Mouse (Mus musculus): Measurements from ENCODE around the gene Gm3417. TPM values are rescaled to one million over a fixed set of nuclear protein-coding genes. Genes with fewer than 3 reads are reported as not detected.
"Not testable (repeated sequence)": the region's sequence is repeated elsewhere in the genome, so short reads cannot be mapped to it uniquely, and the experiment has no call there.

The Gm3417 gene
- total RNA-seq, 2 experiments from 2014 or later, result not detected

DNA sequence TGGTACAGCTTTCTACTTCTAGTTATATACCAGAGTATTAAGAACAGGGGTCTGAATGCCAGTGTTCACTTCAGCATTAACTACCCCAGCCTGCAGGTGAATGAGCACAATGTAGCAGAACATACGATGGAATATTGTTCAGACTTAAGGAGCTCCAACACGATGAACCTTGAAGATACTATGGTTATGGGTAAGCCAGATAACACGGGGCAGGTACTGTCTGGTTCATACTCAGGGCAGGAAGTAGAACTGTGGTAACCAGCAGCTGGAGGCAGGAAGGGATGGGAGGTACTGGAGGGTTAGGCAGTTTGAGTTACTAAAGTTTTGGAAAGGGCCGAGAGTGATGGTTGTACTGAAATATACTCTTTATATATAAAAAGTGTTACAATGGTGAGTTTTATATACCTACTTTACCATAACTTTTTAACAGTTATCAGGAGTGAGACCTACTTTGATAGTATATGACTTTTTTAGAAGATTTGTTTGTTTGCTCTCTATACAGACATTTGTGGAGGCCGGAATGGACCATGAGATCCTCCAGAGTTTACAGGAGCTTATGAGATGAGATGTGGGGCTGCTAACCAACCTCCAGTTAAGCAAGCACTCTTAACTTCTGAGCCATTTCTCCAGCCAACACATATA is 19.8 kb downstream of the Gm3417 start:
- DNase-seq, result no peak

DNA sequence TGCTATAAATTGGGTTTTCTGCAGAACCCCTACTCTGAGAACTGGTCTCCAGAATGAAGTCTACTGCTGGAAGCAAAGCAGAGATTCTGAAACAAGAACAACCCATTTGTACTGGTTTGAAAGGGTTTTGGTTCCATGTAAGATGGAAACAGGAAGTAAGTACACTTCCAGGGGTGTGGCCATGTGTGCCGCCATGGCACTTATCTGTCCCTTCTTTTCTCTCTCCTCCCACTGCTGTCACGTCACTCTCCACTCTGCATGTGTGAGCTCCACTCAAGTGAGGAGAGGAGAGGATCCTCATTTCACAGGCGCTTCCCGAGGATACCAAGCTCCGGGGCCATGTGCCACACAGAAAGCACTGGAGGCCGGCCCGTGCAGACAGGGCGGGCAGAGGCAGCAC is 25.1 kb downstream of the Gm3417 start:
- peak in 1 of 2 experiments; percentile 46 for DNase-seq

DNA sequence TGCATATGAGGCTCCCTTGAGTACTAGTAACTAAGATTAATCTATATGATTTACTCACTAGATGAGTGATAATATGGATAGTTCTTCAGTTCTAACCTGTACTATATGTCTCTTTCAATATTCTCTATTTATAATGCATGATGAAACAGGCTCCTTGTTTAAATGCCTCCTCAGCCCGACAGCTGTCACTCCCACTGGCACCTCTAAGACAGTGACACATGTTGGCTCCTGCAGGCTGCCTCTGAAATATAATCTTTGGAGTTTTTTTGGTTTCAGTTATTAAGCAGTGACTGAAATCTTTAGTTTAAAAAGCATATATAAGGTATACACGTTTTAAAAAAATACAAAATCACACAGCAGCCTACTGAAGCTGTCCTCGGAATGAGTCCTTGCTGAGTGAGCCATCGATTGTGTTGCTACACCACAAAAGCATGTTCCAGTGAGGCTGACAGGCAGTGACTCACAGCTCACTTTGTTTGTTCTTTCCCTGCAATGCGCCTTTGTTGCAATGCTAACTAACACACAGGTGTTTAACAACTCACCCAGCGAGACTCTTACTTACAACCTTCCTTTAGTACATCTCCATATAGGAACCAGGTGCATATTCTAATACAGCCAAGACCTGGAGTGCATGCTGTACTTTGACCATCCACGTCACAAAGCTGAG is 29.3 kb downstream of the Gm3417 start:
- no peak for DNase-seq

DNA sequence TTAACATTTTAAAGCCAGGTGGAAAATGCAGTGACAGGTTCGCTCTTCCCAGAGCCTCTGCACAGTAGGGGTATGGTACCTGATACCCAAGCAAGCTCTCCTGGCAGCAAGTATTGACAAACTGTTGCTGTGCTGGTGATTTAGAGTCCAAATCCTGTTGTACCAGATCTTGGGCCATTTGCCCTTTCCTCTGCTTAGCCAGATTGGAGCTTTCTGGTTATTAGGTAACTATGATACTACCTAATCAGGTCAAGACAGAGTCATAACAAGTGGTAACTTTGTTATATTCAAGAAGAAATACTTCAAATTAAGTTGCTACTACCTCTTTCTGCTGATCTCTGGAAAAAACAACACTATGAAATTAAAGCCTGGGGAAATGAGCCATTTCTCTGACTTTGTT is 34.0 kb downstream of the Gm3417 start:
- no peak for DNase-seq

DNA sequence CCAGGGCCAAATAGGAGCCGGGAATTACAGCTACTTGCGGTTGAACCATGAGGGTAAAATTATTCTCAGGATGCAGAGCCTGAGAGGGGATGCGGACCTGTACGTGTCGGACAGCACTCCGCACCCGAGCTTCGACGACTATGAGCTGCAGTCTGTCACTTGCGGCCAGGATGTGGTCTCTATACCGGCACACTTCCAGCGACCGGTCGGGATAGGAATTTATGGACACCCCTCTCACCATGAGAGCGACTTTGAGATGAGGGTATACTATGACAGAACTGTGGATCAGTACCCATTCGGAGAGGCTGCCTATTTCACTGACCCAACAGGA is 34.9 kb downstream of the Gm3417 start:
- no peak for DNase-seq

DNA sequence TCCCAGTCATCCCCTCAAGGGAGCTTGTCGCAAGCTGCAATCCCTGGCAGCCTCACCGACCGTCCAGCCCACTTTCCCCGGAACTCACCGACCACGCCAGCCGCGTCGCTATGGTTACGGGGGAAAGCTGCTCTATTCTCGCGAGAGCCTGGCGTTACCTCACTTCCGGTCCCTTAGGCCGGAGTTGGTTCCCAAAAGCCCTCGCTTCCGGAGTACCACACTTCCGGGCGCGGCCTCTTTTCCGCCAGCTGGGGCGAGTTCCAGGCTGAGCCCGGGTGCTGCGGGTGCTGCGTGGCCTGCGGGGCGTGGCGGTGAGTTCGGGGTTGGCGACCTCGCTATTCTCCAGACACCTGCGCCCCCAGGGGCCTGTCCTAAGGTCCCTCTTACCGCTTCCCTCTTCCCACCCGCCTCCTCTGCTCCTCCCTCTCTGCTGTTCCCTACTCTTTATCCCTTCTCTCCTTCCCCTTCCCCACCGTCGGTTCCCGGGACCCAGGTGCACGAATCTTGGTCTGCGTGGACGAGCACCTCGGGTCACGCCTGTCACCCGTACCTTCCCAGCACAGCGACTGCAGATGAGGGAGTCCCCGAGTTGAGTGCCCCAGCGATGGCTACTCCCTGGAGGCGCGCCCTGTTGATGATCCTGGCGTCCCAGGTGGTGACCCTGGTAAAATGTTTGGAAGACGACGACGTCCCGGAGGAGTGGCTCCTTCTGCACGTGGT is 35.4 kb downstream of the Gm3417 start, which contains the start of the genes Wdr27 and 1600012H06Rik:
Wdr27 (minus strand) TSS at position 150 of the 720 bp plus-strand sequence.
1600012H06Rik (plus strand) TSS at position 176 of the 720 bp plus-strand sequence.
- DNase-seq, result peak; percentile 99 to 100

DNA sequence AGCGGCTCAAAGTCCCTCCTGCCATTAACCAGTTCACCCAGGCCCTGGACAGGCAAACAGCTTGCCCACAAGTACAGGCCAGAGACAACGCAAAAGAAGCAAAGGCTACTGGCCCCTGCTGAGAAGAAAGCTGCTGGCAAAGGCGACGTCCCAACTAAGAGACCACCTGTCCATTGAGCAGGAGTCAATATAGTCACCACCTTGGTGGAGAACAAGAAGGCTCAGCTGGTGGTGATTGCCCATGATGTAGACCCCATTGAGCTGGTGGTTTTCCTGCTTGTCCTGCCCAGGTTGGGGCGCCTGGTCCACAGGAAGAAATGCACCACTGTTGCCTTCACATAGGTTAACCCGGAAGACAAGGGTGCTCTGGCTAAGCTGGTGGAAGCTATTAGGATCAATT is 36.4 kb downstream of the Gm3417 start:
- peak in 1 of 2 experiments; percentile 9 for DNase-seq

DNA sequence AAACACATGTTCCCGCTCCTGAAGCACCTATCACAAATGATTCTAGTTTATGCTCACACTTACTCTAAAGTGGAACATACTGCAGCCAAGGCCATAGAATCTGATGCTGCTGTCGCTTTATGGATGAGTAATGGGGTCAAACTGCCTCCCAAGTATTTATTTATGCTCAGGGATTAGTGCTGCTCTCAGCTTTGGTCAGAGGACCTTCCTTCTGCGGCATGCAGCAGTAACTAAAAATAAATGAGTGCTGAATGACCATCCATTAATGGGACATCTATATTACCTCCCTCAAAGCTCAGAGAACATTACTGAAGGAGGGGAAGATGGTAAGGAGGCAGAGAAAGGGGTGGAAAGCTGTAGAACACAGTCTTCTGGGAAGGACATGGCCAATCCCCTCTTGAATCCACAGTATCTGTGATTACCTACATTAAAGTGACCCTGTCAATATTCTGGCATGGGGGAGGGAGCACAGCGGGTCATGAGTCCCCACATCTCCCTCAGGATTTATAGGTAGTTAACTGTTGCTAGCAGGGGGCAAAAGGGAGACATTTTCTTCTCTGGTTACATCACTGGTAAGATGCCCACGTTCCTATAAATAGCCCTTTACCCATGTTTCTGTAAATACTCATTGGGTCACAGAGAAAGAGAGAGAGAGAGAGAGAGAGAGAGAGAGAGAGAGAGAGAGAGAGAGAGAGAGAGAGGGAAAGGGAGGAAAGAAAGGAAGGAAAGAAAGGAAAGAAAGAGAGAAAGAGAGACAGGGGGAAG is 42.6 kb downstream of the Gm3417 start:
- DNase-seq, result no peak

DNA sequence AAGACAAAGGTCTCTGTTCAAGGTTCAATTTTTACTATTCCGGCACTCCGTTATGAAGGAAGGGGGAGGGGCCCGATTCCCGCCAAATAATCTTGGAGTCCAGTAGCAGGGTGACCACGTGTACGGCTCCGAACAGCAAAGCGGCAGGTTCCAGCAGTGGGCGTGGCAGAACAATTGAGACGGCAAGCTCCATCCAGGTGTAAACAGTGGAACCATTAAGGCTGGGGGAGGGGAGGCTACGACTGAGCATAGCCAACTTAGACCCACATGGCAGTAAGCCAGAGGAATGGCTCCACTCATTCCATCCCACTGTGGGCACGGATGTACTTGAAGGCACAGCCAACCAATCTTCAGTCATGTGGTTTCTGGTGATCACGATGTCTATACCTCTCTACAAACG is 43.3 kb downstream of the Gm3417 start:
- DNase-seq, result not testable (repeated sequence)

DNA sequence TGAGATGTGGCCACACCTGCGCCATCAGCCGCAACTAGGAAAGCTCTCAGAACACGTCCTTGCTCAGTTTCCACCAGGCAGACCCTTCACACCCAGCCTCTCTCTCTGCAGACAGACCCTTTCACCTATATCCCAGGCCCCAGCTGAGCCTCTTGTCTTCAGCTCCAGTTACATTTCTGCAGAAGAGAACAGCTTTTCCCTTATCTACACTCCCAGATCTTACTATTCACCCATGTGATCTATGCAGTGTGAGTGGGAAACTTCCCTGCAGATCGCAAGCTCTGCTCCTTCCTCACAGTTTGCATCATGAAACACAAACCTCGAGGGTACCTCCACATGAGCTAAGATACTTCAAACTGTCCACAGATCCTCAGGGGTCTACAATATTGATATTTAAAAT is 47.1 kb downstream of the Gm3417 start:
- no peak for DNase-seq

DNA sequence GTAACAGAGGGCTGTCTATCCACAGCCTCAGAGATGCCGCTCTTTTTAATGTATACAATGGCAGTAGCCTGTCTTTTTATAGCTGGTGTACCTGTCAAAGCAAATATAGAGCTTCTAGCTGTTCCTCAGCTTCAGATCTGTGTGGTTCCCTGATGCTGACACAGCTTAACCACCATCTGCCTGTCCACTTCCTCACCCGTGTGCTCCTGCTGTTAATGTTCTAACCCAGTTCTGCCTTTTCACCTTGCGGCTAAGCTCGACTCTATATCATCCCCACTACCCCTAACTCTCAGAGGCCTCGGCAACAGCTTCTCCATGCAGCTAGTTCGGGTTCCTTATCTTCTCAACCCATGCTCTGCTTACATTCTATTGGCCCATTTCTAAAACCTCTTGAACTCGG is 47.9 kb downstream of the Gm3417 start:
- no peak for DNase-seq

DNA sequence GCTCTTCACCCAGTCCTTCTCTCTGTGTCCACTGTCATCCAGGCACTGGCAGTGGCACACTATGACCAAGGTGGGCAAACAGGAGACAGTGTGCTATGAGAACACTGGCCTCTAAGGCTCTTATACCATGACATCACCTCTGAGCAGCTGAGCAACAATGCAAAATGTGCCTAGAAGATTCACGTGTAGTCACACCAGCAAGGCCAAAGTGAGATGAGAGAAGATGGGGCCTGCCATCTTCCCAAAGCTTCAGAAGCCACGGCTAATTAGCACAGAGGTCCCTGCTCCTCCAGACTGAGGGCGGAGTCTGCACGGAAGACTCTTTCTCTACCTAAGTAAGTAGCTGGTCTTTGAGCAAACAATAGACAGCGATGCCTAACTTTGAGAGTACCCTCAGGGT is 50.0 kb downstream of the Gm3417 start:
- no peak for DNase-seq

DNA sequence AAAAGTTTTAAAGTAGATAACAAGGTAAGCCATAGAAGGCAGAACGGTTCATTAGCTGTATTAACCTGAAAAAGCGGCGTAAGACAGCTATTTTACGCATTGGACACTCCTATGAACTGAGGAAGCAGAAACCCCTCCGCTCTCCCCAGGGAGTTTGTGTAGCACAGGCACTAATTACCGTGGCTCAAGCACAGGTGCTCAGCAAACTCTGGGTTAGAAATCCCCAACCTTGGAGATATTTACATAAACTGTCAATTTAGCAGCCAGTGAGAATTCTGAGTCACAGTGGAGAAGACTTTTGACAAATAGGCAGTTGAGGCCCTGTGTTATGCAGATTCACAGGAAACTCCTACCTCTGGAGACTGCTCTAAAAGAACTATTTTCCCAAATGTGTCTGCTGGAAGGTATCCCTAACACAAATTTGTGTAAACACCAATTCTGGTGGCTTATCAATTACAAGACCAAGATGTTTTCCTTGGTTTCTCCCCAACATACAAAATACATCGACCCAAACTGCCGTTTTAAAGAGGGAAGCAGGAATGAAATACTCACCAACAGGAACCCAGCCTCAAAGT is 50.9 kb downstream of the Gm3417 start:
- DNase-seq, result no peak

DNA sequence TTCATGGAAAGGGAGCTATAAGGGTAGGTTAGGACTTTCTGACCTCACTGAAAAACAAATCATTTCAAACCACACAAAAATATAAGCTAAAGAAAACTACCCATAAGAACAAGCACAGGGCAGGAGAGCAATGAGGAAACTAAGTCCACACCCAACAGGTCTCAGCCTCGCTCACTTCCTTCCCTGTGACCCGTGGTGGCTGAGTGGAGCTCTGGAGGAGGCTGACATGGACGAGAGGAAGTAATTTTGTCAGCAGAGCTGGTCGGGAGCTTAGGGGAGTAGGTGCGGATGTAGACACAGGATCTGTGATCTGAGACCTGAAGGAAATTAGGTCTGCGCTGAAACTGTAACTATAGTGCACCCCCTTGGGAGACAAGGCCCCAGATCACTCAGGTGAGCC is 57.0 kb downstream of the Gm3417 start:
- DNase-seq, result no peak

DNA sequence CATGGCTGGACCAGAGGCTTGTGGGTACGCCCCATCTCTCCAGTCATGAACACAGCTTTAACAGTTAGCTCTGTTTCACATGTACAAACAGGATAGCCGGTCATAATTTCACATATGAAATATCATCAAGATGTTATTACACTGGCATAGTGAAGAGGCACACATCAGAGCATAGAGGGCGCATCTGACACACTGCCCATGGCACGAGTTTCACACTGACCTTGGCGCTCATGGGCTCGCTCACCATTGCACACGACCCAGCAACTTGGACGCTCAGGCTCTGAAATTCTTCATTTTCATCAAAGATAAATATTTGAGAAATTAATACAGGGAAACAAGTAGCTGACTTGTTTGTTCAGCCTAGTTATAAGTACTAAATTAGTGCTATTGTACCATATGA is 60.7 kb downstream of the Gm3417 start:
- no peak for DNase-seq

DNA sequence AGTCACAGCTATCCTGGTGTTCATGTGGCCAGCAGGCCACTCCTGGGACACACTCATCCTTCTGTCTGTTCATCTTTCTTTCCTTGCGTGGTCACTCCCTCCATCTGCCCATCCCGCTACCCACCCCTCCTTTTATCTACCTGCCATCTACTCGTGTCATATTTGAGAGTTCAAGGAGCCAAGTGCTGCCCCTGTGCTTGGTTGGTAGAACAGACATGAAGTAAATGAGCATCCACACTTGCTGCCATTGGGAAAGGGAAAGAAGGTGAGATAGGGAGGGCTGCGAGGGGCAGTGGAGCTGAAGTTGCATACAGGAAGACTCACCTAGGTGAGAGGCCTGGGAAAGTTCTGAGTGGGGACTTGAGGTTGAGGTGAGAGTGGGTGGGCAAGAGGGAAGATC is 64.2 kb downstream of the Gm3417 start:
- no peak for DNase-seq

Other genes with a start within 250 kb of the Gm3417 start
- 1 to 10 TPM; 1.6 to 2.4 TPM for gene Wdr27, start 35.6 kb downstream of the Gm3417 start, total RNA-seq (2021)
- gene 1600012H06Rik, start 35.6 kb downstream of the Gm3417 start, total RNA-seq (2021), result 10 to 100 TPM; 12.3 to 12.4 TPM
- 10 to 100 TPM; 42.5 to 46.4 TPM for gene Phf10, start 17.5 kb downstream of the Gm3417 start, total RNA-seq (2021)
- gene 9030025P20Rik, start 322 bp downstream of the Gm3417 start, total RNA-seq (2021), result 1 to 10 TPM; 2.0 to 2.5 TPM
- 1 to 10 TPM; 1.2 to 1.9 TPM for gene Gm3435, start 31.4 kb upstream of the Gm3417 start, total RNA-seq (2021)
- 10 to 100 TPM; 16.0 to 25.5 TPM for gene Ermard, start 62.4 kb upstream of the Gm3417 start, total RNA-seq (2021)
- under 1 TPM in 1 of 2 experiments, not detected in 1; 0.44 TPM for gene Tcte3, start 62.7 kb upstream of the Gm3417 start, total RNA-seq (2021)
- 1 to 10 TPM in 1 of 2 experiments, under 1 TPM in 1; 0.74 to 1.7 TPM for gene Gm3448, start 62.7 kb upstream of the Gm3417 start, total RNA-seq (2021)

Measured in heart, adult 18-20 months (tissue).